Mouse (Mus musculus): ENCODE measurements around the gene Dmwd. TPM values are rescaled to one million over a fixed set of nuclear protein-coding genes. Genes with fewer than 3 reads are reported as not detected.
A peak's percentile ranks its signal among the peaks of the same experiment; 100 is the strongest.

The Dmwd gene
- polyA plus RNA-seq, 1 experiment from 2014 or later, result 35.2 TPM

GRCm38 (mm10) chr7:19050172-19050571 lies 25.9 kb upstream of the Dmwd start:
- no peak overlapping the region for H3K27ac ChIP-seq (ENCODE audit: low read depth, low read length)
- peaks cover 44% of the 10 kb centered on the region for H3K36me3 ChIP-seq (ENCODE audit: control insufficient read depth, insufficient read depth, low read length)
- ATAC-seq (ENCODE audit: low read depth), result no peak
- H3K4me3 ChIP-seq (ENCODE audit: low read depth, low read length), result no peak overlapping the region
- H3K9me3 ChIP-seq (ENCODE audit: control insufficient read depth, low read length), result no peaks in the 10 kb centered on the region
- H3K4me1 ChIP-seq (ENCODE audit: control insufficient read depth, insufficient read depth, low read length), result no peaks in the 10 kb centered on the region
- WGBS, result 94% methylated on average over 8 of the region's 8 CpGs
- H3K4me2 ChIP-seq (ENCODE audit: low read depth, low read length), result no peak overlapping the region
- no peak overlapping the region for H3K9ac ChIP-seq (replicated peaks; ENCODE audit: low read depth, low read length)
- no peaks in the 10 kb centered on the region for H3K27me3 ChIP-seq (ENCODE audit: control insufficient read depth, insufficient read depth, low read length)

- Histone ChIP-seq H3K4me2 (ENCODE audit: low read depth, low read length) (no peak overlapping the region), H3K9ac (replicated peaks; ENCODE audit: low read depth, low read length) (no peak overlapping the region), H3K4me1 (ENCODE audit: control insufficient read depth, insufficient read depth, low read length) (no peaks in the 10 kb centered on the region), H3K27ac (ENCODE audit: low read depth, low read length) (no peak overlapping the region), H3K36me3 (ENCODE audit: control insufficient read depth, insufficient read depth, low read length) (peaks cover 35% of the 10 kb centered on the region), H3K4me3 (ENCODE audit: low read depth, low read length) (no peak overlapping the region), H3K27me3 (ENCODE audit: control insufficient read depth, insufficient read depth, low read length) (no peaks in the 10 kb centered on the region), H3K9me3 (ENCODE audit: control insufficient read depth, low read length) (no peaks in the 10 kb centered on the region)
- 78% methylated on average over 4 of the region's 4 CpGs for WGBS
- no peak for ATAC-seq (ENCODE audit: low read depth)
Measured at GRCm38 (mm10) chr7:19051161-19051560, 24.9 kb upstream of the Dmwd start.

GRCm38 (mm10) chr7:19052345-19053135 lies 23.5 kb upstream of the Dmwd start:
- ATAC-seq (ENCODE audit: low read depth), result no peak
- Histone ChIP-seq H3K36me3 (ENCODE audit: control insufficient read depth, insufficient read depth, low read length) (peaks cover 21% of the 10 kb centered on the region), H3K9ac (replicated peaks; ENCODE audit: low read depth, low read length) (no peak overlapping the region), H3K9me3 (ENCODE audit: control insufficient read depth, low read length) (no peaks in the 10 kb centered on the region), H3K27ac (ENCODE audit: low read depth, low read length) (no peak overlapping the region), H3K4me3 (ENCODE audit: low read depth, low read length) (no peak overlapping the region), H3K27me3 (ENCODE audit: control insufficient read depth, insufficient read depth, low read length) (no peaks in the 10 kb centered on the region), H3K4me1 (ENCODE audit: control insufficient read depth, insufficient read depth, low read length) (no peaks in the 10 kb centered on the region), H3K4me2 (ENCODE audit: low read depth, low read length) (no peak overlapping the region)
- 91% methylated on average over 15 of the region's 15 CpGs for WGBS

- Histone ChIP-seq H3K4me2 (ENCODE audit: low read depth, low read length) (no peak overlapping the region), H3K9me3 (ENCODE audit: control insufficient read depth, low read length) (no peaks in the 10 kb centered on the region), H3K36me3 (ENCODE audit: control insufficient read depth, insufficient read depth, low read length) (peaks cover 20% of the 10 kb centered on the region), H3K27me3 (ENCODE audit: control insufficient read depth, insufficient read depth, low read length) (no peaks in the 10 kb centered on the region), H3K27ac (ENCODE audit: low read depth, low read length) (no peak overlapping the region), H3K4me1 (ENCODE audit: control insufficient read depth, insufficient read depth, low read length) (no peaks in the 10 kb centered on the region), H3K4me3 (ENCODE audit: low read depth, low read length) (no peak overlapping the region), H3K9ac (replicated peaks; ENCODE audit: low read depth, low read length) (no peak overlapping the region)
- ATAC-seq (ENCODE audit: low read depth), result no peak
- 94% methylated on average over 7 of the region's 7 CpGs for WGBS
Measured at GRCm38 (mm10) chr7:19053136-19053532, 22.9 kb upstream of the Dmwd start.

GRCm38 (mm10) chr7:19054047-19054776 lies 21.8 kb upstream of the Dmwd start, which contains the start of gene Rsph6a:
TSS of gene Rsph6a (plus strand) at chr7:19054690.
- Histone ChIP-seq H3K9ac (replicated peaks; ENCODE audit: low read depth, low read length) (peak within 1 kb of the TSS; percentile 8; the same call in 1 of the 2 replicates), H3K27ac (ENCODE audit: low read depth, low read length) (no peak within 1 kb of the TSS), H3K9me3 (ENCODE audit: control insufficient read depth, low read length) (no peaks in the 10 kb centered on the region), H3K4me1 (ENCODE audit: control insufficient read depth, insufficient read depth, low read length) (no peaks in the 10 kb centered on the region), H3K36me3 (ENCODE audit: control insufficient read depth, insufficient read depth, low read length) (peaks cover 14% of the 10 kb centered on the region), H3K4me2 (ENCODE audit: low read depth, low read length) (peak within 1 kb of the TSS; percentile 38), H3K4me3 (ENCODE audit: low read depth, low read length) (peak within 1 kb of the TSS; percentile 5; the same call in 1 of the 2 replicates), H3K27me3 (ENCODE audit: control insufficient read depth, insufficient read depth, low read length) (no peaks in the 10 kb centered on the region)
- ATAC-seq (ENCODE audit: low read depth), result peak; percentile 70
- WGBS, result 28% methylated on average over 33 of the region's 33 CpGs

GRCm38 (mm10) chr7:19054777-19055076 lies 21.3 kb upstream of the Dmwd start:
- peak overlapping the region; percentile 5; the same call in 1 of the 2 replicates for H3K4me3 ChIP-seq (ENCODE audit: low read depth, low read length)
- no peaks in the 10 kb centered on the region for H3K4me1 ChIP-seq (ENCODE audit: control insufficient read depth, insufficient read depth, low read length)
- peak overlapping the region; percentile 38 for H3K4me2 ChIP-seq (ENCODE audit: low read depth, low read length)
- WGBS, result 64% methylated on average over 9 of the region's 9 CpGs
- H3K27me3 ChIP-seq (ENCODE audit: control insufficient read depth, insufficient read depth, low read length), result no peaks in the 10 kb centered on the region
- H3K9ac ChIP-seq (replicated peaks; ENCODE audit: low read depth, low read length), result peak overlapping the region; percentile 8; the same call in 1 of the 2 replicates
- H3K27ac ChIP-seq (ENCODE audit: low read depth, low read length), result no peak overlapping the region
- ATAC-seq (ENCODE audit: low read depth), result peak; percentile 36
- no peaks in the 10 kb centered on the region for H3K9me3 ChIP-seq (ENCODE audit: control insufficient read depth, low read length)
- H3K36me3 ChIP-seq (ENCODE audit: control insufficient read depth, insufficient read depth, low read length), result peaks cover 11% of the 10 kb centered on the region

- Histone ChIP-seq H3K27ac (ENCODE audit: low read depth, low read length) (no peak overlapping the region), H3K4me2 (ENCODE audit: low read depth, low read length) (no peak overlapping the region), H3K36me3 (ENCODE audit: control insufficient read depth, insufficient read depth, low read length) (peaks cover 7% of the 10 kb centered on the region), H3K9ac (replicated peaks; ENCODE audit: low read depth, low read length) (no peak overlapping the region), H3K4me1 (ENCODE audit: control insufficient read depth, insufficient read depth, low read length) (no peaks in the 10 kb centered on the region), H3K9me3 (ENCODE audit: control insufficient read depth, low read length) (no peaks in the 10 kb centered on the region), H3K4me3 (ENCODE audit: low read depth, low read length) (no peak overlapping the region), H3K27me3 (ENCODE audit: control insufficient read depth, insufficient read depth, low read length) (no peaks in the 10 kb centered on the region)
- 92% methylated on average over 8 of the region's 8 CpGs for WGBS
- no peak for ATAC-seq (ENCODE audit: low read depth)
Measured at GRCm38 (mm10) chr7:19055108-19055507, 20.9 kb upstream of the Dmwd start.

- Histone ChIP-seq H3K4me1 (ENCODE audit: control insufficient read depth, insufficient read depth, low read length) (no peaks in the 10 kb centered on the region), H3K27ac (ENCODE audit: low read depth, low read length) (no peak overlapping the region), H3K27me3 (ENCODE audit: control insufficient read depth, insufficient read depth, low read length) (no peaks in the 10 kb centered on the region), H3K4me2 (ENCODE audit: low read depth, low read length) (no peak overlapping the region), H3K4me3 (ENCODE audit: low read depth, low read length) (no peak overlapping the region), H3K36me3 (ENCODE audit: control insufficient read depth, insufficient read depth, low read length) (no peaks in the 10 kb centered on the region), H3K9me3 (ENCODE audit: control insufficient read depth, low read length) (no peaks in the 10 kb centered on the region), H3K9ac (replicated peaks; ENCODE audit: low read depth, low read length) (no peak overlapping the region)
- 88% methylated on average over 10 of the region's 10 CpGs for WGBS
- ATAC-seq (ENCODE audit: low read depth), result no peak
Measured at GRCm38 (mm10) chr7:19057405-19057804, 18.6 kb upstream of the Dmwd start.

- Histone ChIP-seq H3K27ac (ENCODE audit: low read depth, low read length) (no peak overlapping the region), H3K4me1 (ENCODE audit: control insufficient read depth, insufficient read depth, low read length) (no peaks in the 10 kb centered on the region), H3K36me3 (ENCODE audit: control insufficient read depth, insufficient read depth, low read length) (no peaks in the 10 kb centered on the region), H3K9ac (replicated peaks; ENCODE audit: low read depth, low read length) (no peak overlapping the region), H3K4me2 (ENCODE audit: low read depth, low read length) (0 out of 2 replicates have a peak overlapping the region, but pooled peaks have one; percentile 16), H3K9me3 (ENCODE audit: control insufficient read depth, low read length) (no peaks in the 10 kb centered on the region), H3K27me3 (ENCODE audit: control insufficient read depth, insufficient read depth, low read length) (peaks cover 10% of the 10 kb centered on the region), H3K4me3 (ENCODE audit: low read depth, low read length) (no peak overlapping the region)
- 49% methylated on average over 13 of the region's 13 CpGs for WGBS
- no peak for ATAC-seq (ENCODE audit: low read depth)
Measured at GRCm38 (mm10) chr7:19065896-19066295, 10.1 kb upstream of the Dmwd start.

All from neural tube, embryonic 14.5 days (tissue).